8 mouse cellular contexts compared by ENCODE assay signal in the genomic region with DNA sequence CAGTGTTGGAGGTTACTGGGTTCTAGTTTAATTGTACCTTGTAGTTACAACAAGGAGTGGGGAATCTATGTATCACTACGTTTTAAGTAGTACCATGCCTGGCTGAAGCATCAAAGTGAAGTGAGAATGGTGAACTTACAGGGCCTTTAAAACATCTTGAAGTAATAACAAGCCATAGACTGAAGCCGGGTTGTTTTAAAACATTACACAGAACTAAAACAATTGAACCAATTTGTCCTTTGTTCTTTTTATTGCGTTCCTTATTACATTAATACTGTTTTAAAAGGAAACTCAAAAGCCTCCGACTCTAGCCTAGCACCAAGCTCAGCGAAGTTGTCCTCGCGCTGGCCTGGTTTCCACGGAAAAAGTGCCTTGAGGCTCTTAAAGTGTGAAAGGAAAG. TPM values are rescaled to one million over a fixed set of nuclear protein-coding genes. Genes with fewer than 3 reads are reported as not detected.
DNase-seq lines count a peak whose midpoint lies in the region; ATAC-seq and TF ChIP-seq lines count a peak whose summit lies in the region.

No protein-coding gene starts in this region.

- peak overlapping the region; percentile 92 for H3K9ac ChIP-seq in limb, embryonic 15.5 days
- H3K9ac ChIP-seq in stomach, embryonic 16.5 days (ENCODE audit: low read length): peak overlapping the region; percentile 95

- peaks cover 17% of the 10 kb centered on the region for H3K9me3 ChIP-seq in erythroblast, embryonic 14.5 days (ENCODE audit: control insufficient read depth, low read length)
- no peaks in the 10 kb centered on the region for H3K9me3 ChIP-seq in limb, embryonic 15.5 days
- peaks cover 12% of the 10 kb centered on the region; the same call in 1 of the 2 replicates for H3K9me3 ChIP-seq in stomach, embryonic 16.5 days (replicated peaks; ENCODE audit: control insufficient read depth, low read length)

- TF ChIP-seq CTCF in spleen, adult 2 months (IDR thresholded peaks at IDR 0.05; ENCODE audit: extremely low read depth, insufficient read depth, insufficient read length, insufficient replicate concordance): no peak

- TF ChIP-seq POLR2A in spleen, adult 2 months (IDR thresholded peaks at IDR 0.05; ENCODE audit: low read depth, low read length): no peak

- no peak for DNase-seq in spleen, adult 2 months (ENCODE audit: low read depth in 1 of 2, low spot score in 2 of 2)
- DNase-seq in spleen, postnatal 10 days (ENCODE audit: low spot score in 2 of 2): no peak
- DNase-seq in left cerebral cortex, postnatal 4 days: no peak

- peaks cover 30% of the 10 kb centered on the region for H3K36me3 ChIP-seq in erythroblast, embryonic 14.5 days (ENCODE audit: control insufficient read depth)
- H3K36me3 ChIP-seq in spleen, adult 2 months (ENCODE audit: control insufficient read depth, insufficient read depth, low read length): no peaks in the 10 kb centered on the region
- H3K36me3 ChIP-seq in limb, embryonic 15.5 days: no peaks in the 10 kb centered on the region
- H3K36me3 ChIP-seq in stomach, embryonic 16.5 days (ENCODE audit: control insufficient read depth, insufficient read depth, low read length): no peaks in the 10 kb centered on the region

- peaks cover 50% of the 10 kb centered on the region for H3K27me3 ChIP-seq in erythroblast, embryonic 14.5 days (ENCODE audit: control insufficient read depth)
- no peaks in the 10 kb centered on the region for H3K27me3 ChIP-seq in spleen, adult 2 months (ENCODE audit: control insufficient read depth, insufficient read depth, low read length)
- H3K27me3 ChIP-seq in limb, embryonic 15.5 days: no peaks in the 10 kb centered on the region
- no peaks in the 10 kb centered on the region for H3K27me3 ChIP-seq in stomach, embryonic 16.5 days (ENCODE audit: control insufficient read depth, insufficient read depth, low read length)

- peaks cover 62% of the 10 kb centered on the region for H3K4me1 ChIP-seq in erythroblast, embryonic 14.5 days (ENCODE audit: control insufficient read depth)
- peaks cover 11% of the 10 kb centered on the region for H3K4me1 ChIP-seq in spleen, adult 2 months (ENCODE audit: control insufficient read depth, insufficient read depth, insufficient read length)
- peaks cover 25% of the 10 kb centered on the region for H3K4me1 ChIP-seq in limb, embryonic 15.5 days
- H3K4me1 ChIP-seq in stomach, embryonic 16.5 days (ENCODE audit: control insufficient read depth, insufficient read depth, low read length): peaks cover 13% of the 10 kb centered on the region

- no peak for ATAC-seq in erythroblast, adult 5-6 weeks (replicated peaks; ENCODE audit: low FRiP score, poor library complexity, severe bottlenecking)
- no peak for ATAC-seq in limb, embryonic 15.5 days (ENCODE audit: insufficient number of reproducible peaks, low FRiP score, low TSS enrichment, low read depth)
- no peak for ATAC-seq in stomach, embryonic 16.5 days (ENCODE audit: insufficient read depth, low FRiP score)
- no peak for ATAC-seq in activated CD4-positive, CD25-positive, alpha-beta regulatory T cell, adult 4 months

- H3K4me2 ChIP-seq in limb, embryonic 15.5 days: peak overlapping the region; percentile 60
- H3K4me2 ChIP-seq in stomach, embryonic 16.5 days (ENCODE audit: low read depth, low read length): peak overlapping the region; percentile 80

- intact Hi-C loops in left cerebral cortex, postnatal 4 days (cut with DNase I): loop anchor here (5.0 to 10.0 kb wide), 3 partner anchors 97 to 295 kb away; no protein-coding TSS in a partner anchor

- H3K27ac ChIP-seq in spleen, adult 2 months (ENCODE audit: insufficient read depth, low read length): peak overlapping the region; percentile 98
- peak overlapping the region; percentile 99 for H3K27ac ChIP-seq in limb, embryonic 15.5 days
- peak overlapping the region; percentile 96 for H3K27ac ChIP-seq in stomach, embryonic 16.5 days (ENCODE audit: low read length)

- WGBS in spleen, adult 2 months: 39% methylated on average over 8 of the region's 8 CpGs
- 5% methylated on average over 8 of the region's 8 CpGs for WGBS in limb, embryonic 15.5 days
- WGBS in stomach, embryonic 16.5 days: 16% methylated on average over 8 of the region's 8 CpGs

- peak overlapping the region; percentile 99 for H3K4me3 ChIP-seq in erythroblast, embryonic 14.5 days (replicated peaks)
- peak overlapping the region; percentile 81 for H3K4me3 ChIP-seq in spleen, adult 2 months (ENCODE audit: extremely low read depth, insufficient read depth, insufficient read length)
- peak overlapping the region; percentile 85 for H3K4me3 ChIP-seq in limb, embryonic 15.5 days
- H3K4me3 ChIP-seq in stomach, embryonic 16.5 days (replicated peaks; ENCODE audit: low read length): peak overlapping the region; percentile 80

RNA-seq across cellular contexts. Expression of gene Klf3, which starts 1.0 kb away (rescaled TPM):
- polyA plus RNA-seq in erythroblast, embryonic 14.5 days (2012): 79.3 and 88.0 TPM in 2 replicates
- 207 and 277 TPM in 2 replicates for total RNA-seq in erythroblast, adult 5-6 weeks (2015; ENCODE audit: low replicate concordance)
- total RNA-seq in erythroblast, adult 5-6 weeks (2017; ENCODE audit: low replicate concordance): 170 and 195 TPM in 2 replicates
- polyA plus RNA-seq in spleen, adult 2 months (2012; rRNA removed): 75.2 and 111 TPM in 2 replicates
- 86.7 and 89.6 TPM in 2 replicates for polyA plus RNA-seq in limb, embryonic 15.5 days (2015; fragmentation: Nextera tagmentation; extraction: Ambion mirVana)
- 63.7 and 66.8 TPM in 2 replicates for polyA plus RNA-seq in stomach, embryonic 16.5 days (2015; fragmentation: Nextera tagmentation; extraction: Ambion mirVana)
- 10 to 100 TPM; 64.9 to 76.7 TPM for polyA plus RNA-seq in activated CD4-positive, CD25-positive, alpha-beta regulatory T cell, adult 4 months (2017; shearing (Covaris generic))
- 10 to 100 TPM; 29.4 to 32.5 TPM for total RNA-seq in left cerebral cortex, postnatal 4 days (2021)
